ENCODE assay signal across 8 mouse cellular contexts in genomic region chr5:108460461-108460860, GRCm38 (mm10). TPM values are rescaled to one million over a fixed set of nuclear protein-coding genes. Genes with fewer than 3 reads are reported as not detected.
A peak's percentile ranks its signal among the peaks of the same experiment; 100 is the strongest.
DNase-seq lines count a peak whose midpoint lies in the region; ATAC-seq and TF ChIP-seq lines count a peak whose summit lies in the region.

No protein-coding gene starts in this region.

- peak overlapping the region; percentile 97 for H3K4me3 ChIP-seq in kidney, embryonic 14.5 days (ENCODE audit: low read length)
- peak overlapping the region; percentile 65 for H3K4me3 ChIP-seq in cortical plate, adult 2 months (ENCODE audit: insufficient read depth, low read length)
- peak overlapping the region; percentile 96 for H3K4me3 ChIP-seq in hindbrain, embryonic 11.5 days (ENCODE audit: low read depth, low read length)
- peak overlapping the region; percentile 96 for H3K4me3 ChIP-seq in midbrain, embryonic 13.5 days (replicated peaks)

- no peak for TF ChIP-seq CTCF in cortical plate, adult 2 months (IDR thresholded peaks at IDR 0.05; ENCODE audit: extremely low read depth, insufficient read depth, low read length)

- 43% methylated on average over 6 of the region's 6 CpGs for WGBS in kidney, embryonic 14.5 days
- 42% methylated on average over 6 of the region's 6 CpGs for WGBS in hindbrain, embryonic 11.5 days
- 47% methylated on average over 6 of the region's 6 CpGs for WGBS in midbrain, embryonic 13.5 days

- no peaks in the 10 kb centered on the region for H3K27me3 ChIP-seq in kidney, embryonic 14.5 days (ENCODE audit: control insufficient read depth, insufficient read depth, low read length)
- H3K27me3 ChIP-seq in hindbrain, embryonic 11.5 days (ENCODE audit: control insufficient read depth, insufficient read depth, low read length) = no peaks in the 10 kb centered on the region
- peaks cover 17% of the 10 kb centered on the region for H3K27me3 ChIP-seq in midbrain, embryonic 13.5 days

- TF ChIP-seq POLR2A in cortical plate, adult 2 months (IDR thresholded peaks at IDR 0.05; ENCODE audit: extremely low read depth, insufficient read depth, low read length) = no peak

- peak overlapping the region; percentile 50 for H3K4me2 ChIP-seq in kidney, embryonic 14.5 days (replicated peaks; ENCODE audit: low read depth, low read length)
- H3K4me2 ChIP-seq in hindbrain, embryonic 11.5 days (replicated peaks; ENCODE audit: low read depth, low read length) = peak overlapping the region; percentile 55
- peak overlapping the region; percentile 95 for H3K4me2 ChIP-seq in midbrain, embryonic 13.5 days (replicated peaks)

- no peak overlapping the region for H3K27ac ChIP-seq in kidney, embryonic 14.5 days (ENCODE audit: low read depth, low read length)
- H3K27ac ChIP-seq in cortical plate, adult 2 months (ENCODE audit: insufficient read depth, low read length) = no peak overlapping the region
- H3K27ac ChIP-seq in hindbrain, embryonic 11.5 days (ENCODE audit: low read depth, low read length) = no peak overlapping the region
- no peak overlapping the region for H3K27ac ChIP-seq in midbrain, embryonic 13.5 days

- no peaks in the 10 kb centered on the region for H3K36me3 ChIP-seq in kidney, embryonic 14.5 days (ENCODE audit: control insufficient read depth, insufficient read depth, low read length)
- no peaks in the 10 kb centered on the region for H3K36me3 ChIP-seq in hindbrain, embryonic 11.5 days (ENCODE audit: control insufficient read depth, insufficient read depth, low read length)
- no peaks in the 10 kb centered on the region for H3K36me3 ChIP-seq in midbrain, embryonic 13.5 days

- ATAC-seq in kidney, embryonic 14.5 days (ENCODE audit: low FRiP score, low TSS enrichment) = peak; percentile 6; the same call in 1 of the 2 replicates
- ATAC-seq in hindbrain, embryonic 11.5 days (ENCODE audit: low FRiP score) = no peak
- peak; percentile 19 for ATAC-seq in midbrain, embryonic 13.5 days

- peak overlapping the region; percentile 49; the same call in 1 of the 2 replicates for H3K9ac ChIP-seq in kidney, embryonic 14.5 days (ENCODE audit: low read depth, low read length)
- H3K9ac ChIP-seq in hindbrain, embryonic 11.5 days (ENCODE audit: low read depth, low read length) = no peak overlapping the region
- H3K9ac ChIP-seq in midbrain, embryonic 13.5 days (replicated peaks) = peak overlapping the region; percentile 52; the same call in 1 of the 2 replicates

- no peak for DNase-seq in kidney, postnatal 14 days
- no peak for DNase-seq in hindbrain, embryonic 11.5 days (ENCODE audit: low spot score)
- no peak for DNase-seq in ovary, postnatal 14 days (ENCODE audit: low spot score)
- no peak for DNase-seq in right cerebral cortex, postnatal 36 days (ENCODE audit: low spot score in 2 of 2)
- DNase-seq in MN1 (ENCODE audit: low spot score) = no peak

- H3K4me1 ChIP-seq in kidney, embryonic 14.5 days (ENCODE audit: control insufficient read depth, insufficient read depth, low read length) = peaks cover 17% of the 10 kb centered on the region; the same call in 1 of the 2 replicates
- peaks cover 6% of the 10 kb centered on the region for H3K4me1 ChIP-seq in cortical plate, adult 2 months (ENCODE audit: control insufficient read depth, insufficient read depth, low read length)
- H3K4me1 ChIP-seq in hindbrain, embryonic 11.5 days (replicated peaks; ENCODE audit: control insufficient read depth, insufficient read depth, low read length) = peaks cover 11% of the 10 kb centered on the region
- H3K4me1 ChIP-seq in midbrain, embryonic 13.5 days (replicated peaks) = peaks cover 38% of the 10 kb centered on the region

- no peaks in the 10 kb centered on the region for H3K9me3 ChIP-seq in kidney, embryonic 14.5 days (ENCODE audit: control insufficient read depth, low read length)
- no peaks in the 10 kb centered on the region for H3K9me3 ChIP-seq in hindbrain, embryonic 11.5 days (ENCODE audit: control insufficient read depth, low read length)
- H3K9me3 ChIP-seq in midbrain, embryonic 13.5 days = no peaks in the 10 kb centered on the region

RNA-seq across cellular contexts. Expression of gene Pcgf3, which starts 0.6 kb away (rescaled TPM):
- 17.2 and 28.2 TPM in 2 replicates for polyA plus RNA-seq in kidney, embryonic 14.5 days (2014; fragmentation: Nextera tagmentation; extraction: Ambion mirVana)
- polyA plus RNA-seq in cortical plate, adult 2 months (2012; rRNA removed) = 17.1 and 18.0 TPM in 2 replicates
- polyA plus RNA-seq in hindbrain, embryonic 11.5 days (2014; fragmentation: Nextera tagmentation; extraction: Ambion mirVana) = 31.8 and 33.1 TPM in 2 replicates
- polyA plus RNA-seq in midbrain, embryonic 13.5 days (2015; fragmentation: Nextera tagmentation; extraction: Ambion mirVana) = 31.7 and 35.4 TPM in 2 replicates

RNA-seq across cellular contexts. Expression of gene Mfsd7a, which starts 11.8 kb away (rescaled TPM):
- 0.30 and 0.40 TPM in 2 replicates for polyA plus RNA-seq in kidney, embryonic 14.5 days (2014; fragmentation: Nextera tagmentation; extraction: Ambion mirVana)
- polyA plus RNA-seq in cortical plate, adult 2 months (2012; rRNA removed) = 1.1 TPM in 2 replicates
- not detected in 2 replicates for polyA plus RNA-seq in hindbrain, embryonic 11.5 days (2014; fragmentation: Nextera tagmentation; extraction: Ambion mirVana)
- polyA plus RNA-seq in midbrain, embryonic 13.5 days (2015; fragmentation: Nextera tagmentation; extraction: Ambion mirVana) = 0.10 TPM in 1 of 2 replicates, not detected in the other

RNA-seq across cellular contexts. Expression of gene Atp5k, which starts 26.2 kb away (rescaled TPM):
- polyA plus RNA-seq in kidney, embryonic 14.5 days (2014; fragmentation: Nextera tagmentation; extraction: Ambion mirVana) = 398 and 564 TPM in 2 replicates
- polyA plus RNA-seq in cortical plate, adult 2 months (2012; rRNA removed) = 323 and 367 TPM in 2 replicates
- 364 and 390 TPM in 2 replicates for polyA plus RNA-seq in hindbrain, embryonic 11.5 days (2014; fragmentation: Nextera tagmentation; extraction: Ambion mirVana)
- 433 and 451 TPM in 2 replicates for polyA plus RNA-seq in midbrain, embryonic 13.5 days (2015; fragmentation: Nextera tagmentation; extraction: Ambion mirVana)
